Mouse (Mus musculus) G1E-ER4 (cell line): ENCODE measurements around the gene Syn3. TPM values are rescaled to one million over a fixed set of nuclear protein-coding genes. Genes with fewer than 3 reads are reported as not detected.

Experiments
- GATA1 ChIP-seq: IDR thresholded peaks from one replicate; pipeline ENCODE4 v1.8.0; 2012; ENCODE audit warnings: low read length, inconsistent platforms
- polyA plus RNA-seq: library from polyadenylated mRNA; stranded (reverse); fragments of >175 nt; gene quantifications from 2 replicates; pipeline ENCODE4 v1.2.3, GENCODE M21; 2012

Syn3 gene
- polyA plus RNA-seq, 1 experiment = not detected

GRCm38 (mm10) chr10:86093109-86094035 is 405.3 kb downstream of the Syn3 start:
- TF ChIP-seq GATA1 = peak; percentile 72

- no peak for TF ChIP-seq GATA1
These were observed 406.8 kb downstream of the Syn3 start for GRCm38 (mm10) chr10:86091919-86092318.

- no peak for TF ChIP-seq GATA1
These were observed 418.8 kb downstream of the Syn3 start for GRCm38 (mm10) chr10:86079921-86080320.

GRCm38 (mm10) chr10:86078761-86079160 is 419.9 kb downstream of the Syn3 start:
- TF ChIP-seq GATA1 = no peak

- TF ChIP-seq GATA1 = no peak
These were observed 421.4 kb downstream of the Syn3 start for GRCm38 (mm10) chr10:86077272-86077671.

GRCm38 (mm10) chr10:86074971-86075711 is 423.6 kb downstream of the Syn3 start:
- TF ChIP-seq GATA1 = no peak

GRCm38 (mm10) chr10:86074134-86074533 is 424.6 kb downstream of the Syn3 start:
- TF ChIP-seq GATA1 = no peak

- TF ChIP-seq GATA1 = no peak
These were observed 427.9 kb downstream of the Syn3 start for GRCm38 (mm10) chr10:86070751-86071150.

- no peak for TF ChIP-seq GATA1
These were observed 429.4 kb downstream of the Syn3 start for GRCm38 (mm10) chr10:86069341-86069740.

GRCm38 (mm10) chr10:86067911-86068310 is 430.8 kb downstream of the Syn3 start:
- no peak for TF ChIP-seq GATA1

GRCm38 (mm10) chr10:86066651-86067050 is 432.0 kb downstream of the Syn3 start:
- TF ChIP-seq GATA1 = no peak

GRCm38 (mm10) chr10:86065661-86066060 is 433.0 kb downstream of the Syn3 start:
- no peak for TF ChIP-seq GATA1

- no peak for TF ChIP-seq GATA1
These were observed 433.8 kb downstream of the Syn3 start for GRCm38 (mm10) chr10:86064937-86065336.

GRCm38 (mm10) chr10:86063018-86063384 is 435.7 kb downstream of the Syn3 start:
- no peak for TF ChIP-seq GATA1

GRCm38 (mm10) chr10:86062261-86063017 is 436.3 kb downstream of the Syn3 start:
- no peak for TF ChIP-seq GATA1

GRCm38 (mm10) chr10:86060267-86060666 is 438.4 kb downstream of the Syn3 start:
- no peak for TF ChIP-seq GATA1
